Mouse (Mus musculus): ENCODE measurements around the gene Zfhx3. TPM values are rescaled to one million over a fixed set of nuclear protein-coding genes. Genes with fewer than 3 reads are reported as not detected.

Zfhx3 gene
- polyA plus RNA-seq, 1 experiment from 2014 or later, result 1.2 TPM

DNA sequence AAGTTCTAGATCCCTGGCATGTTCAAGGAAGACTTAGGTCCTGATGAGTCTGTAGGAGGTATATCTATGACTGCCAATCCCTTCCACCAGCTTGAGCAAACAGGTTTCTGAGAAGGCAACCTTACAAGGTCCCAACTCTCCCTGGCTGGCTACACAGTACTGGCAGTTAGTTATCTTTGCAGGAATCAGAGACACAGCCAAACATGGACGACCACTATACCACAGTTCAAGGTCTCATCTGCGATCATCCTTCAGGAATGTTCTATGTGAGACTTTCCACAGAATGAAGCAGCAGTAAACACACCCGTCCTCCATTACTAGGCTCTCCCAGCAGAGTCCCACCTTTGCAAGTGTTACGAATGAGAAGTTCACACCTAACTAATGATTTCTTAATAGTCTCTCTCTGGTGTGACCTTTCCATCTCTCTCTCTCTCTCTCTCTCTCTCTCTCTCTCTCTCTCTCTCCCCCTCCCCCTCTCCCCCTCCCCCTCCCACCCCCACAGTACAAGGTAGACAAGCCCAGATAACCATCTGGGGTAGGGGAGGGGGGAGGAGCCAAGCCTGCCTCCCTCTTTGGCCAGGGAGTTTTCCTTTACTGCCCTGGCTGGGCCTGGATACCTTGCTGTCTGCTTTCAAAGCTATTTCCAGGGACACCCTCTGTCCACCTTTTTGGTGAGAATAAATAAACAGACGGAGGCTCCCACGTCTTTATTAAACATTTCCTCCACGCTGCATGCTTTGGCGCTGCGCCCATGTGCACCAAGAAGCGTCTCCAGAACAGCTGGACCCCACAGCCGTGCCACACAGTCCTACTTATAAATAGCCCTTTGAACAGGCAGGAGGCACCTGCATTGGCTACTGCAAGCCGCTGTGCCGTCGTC lies 748.4 kb downstream of the Zfhx3 start:
- Histone ChIP-seq H3K4me1 (ENCODE audit: control insufficient read depth, low read depth, low read length) (peaks cover 5% of the 10 kb centered on the region), H3K36me3 (ENCODE audit: control insufficient read depth, insufficient read depth) (no peaks in the 10 kb centered on the region), H3K4me2 (ENCODE audit: low read depth, low read length) (peak overlapping the region; percentile 49), H3K27me3 (ENCODE audit: control insufficient read depth, insufficient read depth, low read depth, low read length) (peaks cover 16% of the 10 kb centered on the region), H3K27ac (ENCODE audit: low read length) (no peak overlapping the region), H3K9me3 (replicated peaks; ENCODE audit: control insufficient read depth, low read length) (no peaks in the 10 kb centered on the region), H3K9ac (ENCODE audit: low read depth, low read length) (no peak overlapping the region), H3K4me3 (ENCODE audit: low read depth, low read length) (no peak overlapping the region)
- WGBS (ENCODE audit: insufficient replicate concordance), result 23% methylated on average over 14 of the region's 14 CpGs
- ATAC-seq (ENCODE audit: low read depth), result no peak

DNA sequence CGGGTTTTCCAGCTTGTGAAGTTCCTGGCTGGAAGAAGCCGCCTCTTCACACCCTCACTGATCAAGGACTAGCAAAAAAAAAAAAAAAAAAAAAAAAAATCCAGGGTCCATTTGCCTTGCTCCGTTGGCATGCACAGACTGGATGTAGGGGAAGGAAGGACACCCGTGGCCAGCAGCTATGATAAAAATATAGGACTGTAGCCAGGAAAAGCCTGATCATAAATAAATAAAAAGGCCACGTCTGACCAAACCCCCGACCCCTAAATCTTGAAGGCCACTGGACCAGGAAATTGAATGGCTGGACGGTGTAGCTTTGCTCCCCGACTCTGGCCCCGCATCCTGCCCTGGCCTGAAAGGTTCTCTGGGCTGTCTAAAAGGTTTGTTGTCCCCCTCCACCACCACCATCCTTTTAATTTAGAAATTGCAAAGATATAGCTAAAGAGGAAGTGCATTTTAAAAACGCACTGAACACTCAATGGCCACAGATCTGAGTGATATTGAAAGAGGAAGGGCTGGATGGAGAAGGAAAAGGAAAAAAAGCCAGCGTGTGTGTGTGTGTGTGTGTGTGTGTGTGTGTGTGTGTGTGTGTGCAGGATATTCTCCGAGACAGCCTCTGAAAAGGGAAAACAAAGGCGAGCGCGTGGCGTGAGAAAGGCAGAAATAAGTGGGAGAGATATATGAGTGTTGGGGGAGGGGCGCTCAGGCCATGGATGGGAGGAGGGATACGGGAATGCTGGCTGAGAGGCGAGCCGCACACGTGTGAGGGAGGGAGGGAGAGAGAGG lies 749.2 kb downstream of the Zfhx3 start:
- H3K9ac ChIP-seq (ENCODE audit: low read depth, low read length), result no peak overlapping the region
- peak overlapping the region; percentile 49 for H3K4me2 ChIP-seq (ENCODE audit: low read depth, low read length)
- peak overlapping the region; percentile 22 for H3K4me3 ChIP-seq (ENCODE audit: low read depth, low read length)
- peaks cover 8% of the 10 kb centered on the region for H3K4me1 ChIP-seq (ENCODE audit: control insufficient read depth, low read depth, low read length)
- H3K27ac ChIP-seq (ENCODE audit: low read length), result no peak overlapping the region
- ATAC-seq (ENCODE audit: low read depth), result peak; percentile 33
- whole genome bisulfite sequencing (ENCODE audit: insufficient replicate concordance), result 3% methylated on average over 21 of the region's 21 CpGs
- no peaks in the 10 kb centered on the region for H3K9me3 ChIP-seq (replicated peaks; ENCODE audit: control insufficient read depth, low read length)
- no peaks in the 10 kb centered on the region for H3K36me3 ChIP-seq (ENCODE audit: control insufficient read depth, insufficient read depth)
- H3K27me3 ChIP-seq (ENCODE audit: control insufficient read depth, insufficient read depth, low read depth, low read length), result peaks cover 25% of the 10 kb centered on the region

DNA sequence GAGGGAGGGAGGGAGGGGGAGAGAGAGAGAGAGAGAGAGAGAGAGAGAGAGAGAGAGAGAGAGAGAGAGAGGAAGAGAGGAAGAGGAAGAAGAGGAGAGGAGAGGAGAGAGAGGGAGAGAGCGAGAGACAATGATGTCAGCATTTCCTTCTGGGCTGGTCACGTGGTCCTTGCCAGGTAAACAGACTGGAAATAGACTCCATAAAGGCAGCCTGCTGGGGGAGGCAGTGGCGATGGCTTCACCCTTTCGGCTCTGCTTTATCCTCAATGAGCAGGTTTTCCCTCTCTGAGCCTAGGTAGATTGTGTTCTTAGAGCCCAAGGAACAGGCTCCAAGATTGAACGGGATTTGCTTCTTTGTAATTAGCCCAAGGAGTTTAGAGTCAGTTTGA lies 749.8 kb downstream of the Zfhx3 start:
- no peaks in the 10 kb centered on the region for H3K36me3 ChIP-seq (ENCODE audit: control insufficient read depth, insufficient read depth)
- H3K9ac ChIP-seq (ENCODE audit: low read depth, low read length), result no peak overlapping the region
- H3K9me3 ChIP-seq (replicated peaks; ENCODE audit: control insufficient read depth, low read length), result no peaks in the 10 kb centered on the region
- peaks cover 8% of the 10 kb centered on the region for H3K4me1 ChIP-seq (ENCODE audit: control insufficient read depth, low read depth, low read length)
- WGBS (ENCODE audit: insufficient replicate concordance), result 4% methylated on average over 5 of the region's 5 CpGs
- H3K27me3 ChIP-seq (ENCODE audit: control insufficient read depth, insufficient read depth, low read depth, low read length), result peaks cover 30% of the 10 kb centered on the region
- peak overlapping the region; percentile 22 for H3K4me3 ChIP-seq (ENCODE audit: low read depth, low read length)
- H3K4me2 ChIP-seq (ENCODE audit: low read depth, low read length), result peak overlapping the region; percentile 49
- H3K27ac ChIP-seq (ENCODE audit: low read length), result no peak overlapping the region
- ATAC-seq (ENCODE audit: low read depth), result peak; percentile 46

DNA sequence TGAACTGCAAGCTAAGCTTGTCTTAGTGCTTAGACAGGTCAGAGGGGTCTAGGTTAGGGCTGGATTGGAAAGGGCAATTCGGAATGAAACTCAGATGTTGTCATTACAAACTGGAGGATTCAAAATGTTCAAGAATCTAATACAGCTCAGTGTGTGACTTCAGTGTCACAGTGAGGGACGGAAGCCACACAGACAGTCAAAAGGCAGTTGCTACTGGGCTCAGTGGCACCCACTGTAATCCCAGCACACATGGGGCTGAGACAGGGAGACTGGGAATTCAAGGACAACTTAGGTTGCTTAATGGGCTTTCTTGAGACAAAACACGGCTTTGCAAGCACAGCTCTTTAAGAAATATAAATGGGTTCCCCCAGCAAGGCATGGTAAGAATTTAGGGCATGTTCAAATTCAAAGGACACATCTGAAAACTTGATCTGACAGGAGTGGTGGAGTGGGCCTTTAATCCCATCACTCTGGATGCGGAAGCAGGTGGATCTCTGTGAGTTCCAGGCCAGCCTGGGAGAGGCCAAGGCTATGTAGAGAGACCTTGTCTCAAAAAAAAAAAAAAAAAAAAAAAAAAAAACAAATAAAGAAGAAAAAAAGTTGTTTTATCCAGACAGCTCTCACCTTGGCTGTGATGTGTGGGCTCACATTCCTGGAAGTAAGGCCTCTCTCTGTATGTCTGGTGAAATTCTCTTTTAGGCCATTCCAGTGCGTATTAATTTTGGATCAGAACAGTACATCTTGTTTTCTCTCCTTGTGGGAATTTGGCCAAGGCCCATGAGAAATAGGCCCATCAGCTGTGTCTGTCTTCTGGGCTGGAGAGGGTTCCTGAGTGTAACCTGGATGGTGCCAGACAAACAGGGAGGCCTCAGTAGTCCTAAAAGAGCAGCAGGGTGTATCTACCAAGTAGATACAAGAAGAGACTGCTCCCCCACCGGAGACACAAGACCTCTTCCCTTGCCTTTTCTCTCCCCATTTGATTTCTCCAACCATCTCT lies 750.5 kb downstream of the Zfhx3 start:
- Histone ChIP-seq H3K27me3 (ENCODE audit: control insufficient read depth, insufficient read depth, low read depth, low read length) (peaks cover 38% of the 10 kb centered on the region), H3K36me3 (ENCODE audit: control insufficient read depth, insufficient read depth) (no peaks in the 10 kb centered on the region), H3K27ac (ENCODE audit: low read length) (no peak overlapping the region), H3K4me3 (ENCODE audit: low read depth, low read length) (no peak overlapping the region), H3K9ac (ENCODE audit: low read depth, low read length) (no peak overlapping the region), H3K4me2 (ENCODE audit: low read depth, low read length) (peak overlapping the region; percentile 49), H3K4me1 (ENCODE audit: control insufficient read depth, low read depth, low read length) (peaks cover 8% of the 10 kb centered on the region), H3K9me3 (replicated peaks; ENCODE audit: control insufficient read depth, low read length) (no peaks in the 10 kb centered on the region)
- whole genome bisulfite sequencing (ENCODE audit: insufficient replicate concordance), result 61% methylated on average over 6 of the region's 6 CpGs
- no peak for ATAC-seq (ENCODE audit: low read depth)

DNA sequence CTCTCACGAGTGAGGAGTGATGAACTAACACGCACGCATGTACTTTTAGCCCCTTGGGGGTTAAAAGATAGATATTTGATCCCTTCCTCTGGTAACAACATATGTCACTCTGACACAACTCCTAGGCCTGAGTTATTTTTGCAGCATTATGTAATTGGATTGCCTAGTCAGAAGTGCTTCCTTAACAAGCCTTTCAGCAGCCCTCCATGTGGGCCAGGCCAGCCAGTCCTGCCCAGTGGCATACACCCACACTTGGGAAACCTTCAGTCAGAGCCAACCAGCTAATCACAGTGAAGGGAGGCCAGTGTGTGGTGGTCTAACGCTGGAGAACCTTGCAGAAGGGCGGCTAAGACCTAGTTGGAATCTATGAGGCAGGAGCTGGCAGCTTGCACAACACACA lies 751.4 kb downstream of the Zfhx3 start:
- no peak for ATAC-seq (ENCODE audit: low read depth)
- peaks cover 45% of the 10 kb centered on the region for H3K27me3 ChIP-seq (ENCODE audit: control insufficient read depth, insufficient read depth, low read depth, low read length)
- 57% methylated on average over 5 of the region's 5 CpGs for WGBS (ENCODE audit: insufficient replicate concordance)

DNA sequence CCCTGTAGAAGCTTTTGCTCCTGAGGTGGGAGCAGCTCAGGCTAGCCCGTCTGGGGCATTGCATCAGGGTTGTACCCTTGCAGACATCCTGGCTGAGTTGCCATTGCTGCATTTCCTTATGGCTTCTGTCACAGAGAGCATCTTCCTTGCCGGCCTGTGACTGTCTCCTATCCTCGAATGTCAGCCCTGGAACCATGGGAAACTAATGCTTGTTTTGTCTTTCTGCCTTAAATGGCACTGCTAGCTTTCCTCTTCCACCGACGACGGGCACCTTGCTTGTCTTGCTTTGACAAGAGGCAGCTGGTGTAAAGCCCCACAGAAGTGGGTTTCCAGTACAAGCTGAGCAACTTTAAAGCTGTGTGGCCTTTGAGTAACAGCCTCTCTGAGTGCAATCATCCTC lies 752.1 kb downstream of the Zfhx3 start:
- Histone ChIP-seq H3K4me2 (ENCODE audit: low read depth, low read length) (no peak overlapping the region), H3K4me3 (ENCODE audit: low read depth, low read length) (no peak overlapping the region)

More for the DNA sequence above, 751.4 kb downstream of the Zfhx3 start:
- Histone ChIP-seq H3K27ac (ENCODE audit: low read length) (no peak overlapping the region), H3K9ac (ENCODE audit: low read depth, low read length) (no peak overlapping the region), H3K4me2 (ENCODE audit: low read depth, low read length) (no peak overlapping the region), H3K4me1 (ENCODE audit: control insufficient read depth, low read depth, low read length) (peaks cover 8% of the 10 kb centered on the region), H3K4me3 (ENCODE audit: low read depth, low read length) (no peak overlapping the region), H3K36me3 (ENCODE audit: control insufficient read depth, insufficient read depth) (no peaks in the 10 kb centered on the region), H3K9me3 (replicated peaks; ENCODE audit: control insufficient read depth, low read length) (no peaks in the 10 kb centered on the region)

DNA sequence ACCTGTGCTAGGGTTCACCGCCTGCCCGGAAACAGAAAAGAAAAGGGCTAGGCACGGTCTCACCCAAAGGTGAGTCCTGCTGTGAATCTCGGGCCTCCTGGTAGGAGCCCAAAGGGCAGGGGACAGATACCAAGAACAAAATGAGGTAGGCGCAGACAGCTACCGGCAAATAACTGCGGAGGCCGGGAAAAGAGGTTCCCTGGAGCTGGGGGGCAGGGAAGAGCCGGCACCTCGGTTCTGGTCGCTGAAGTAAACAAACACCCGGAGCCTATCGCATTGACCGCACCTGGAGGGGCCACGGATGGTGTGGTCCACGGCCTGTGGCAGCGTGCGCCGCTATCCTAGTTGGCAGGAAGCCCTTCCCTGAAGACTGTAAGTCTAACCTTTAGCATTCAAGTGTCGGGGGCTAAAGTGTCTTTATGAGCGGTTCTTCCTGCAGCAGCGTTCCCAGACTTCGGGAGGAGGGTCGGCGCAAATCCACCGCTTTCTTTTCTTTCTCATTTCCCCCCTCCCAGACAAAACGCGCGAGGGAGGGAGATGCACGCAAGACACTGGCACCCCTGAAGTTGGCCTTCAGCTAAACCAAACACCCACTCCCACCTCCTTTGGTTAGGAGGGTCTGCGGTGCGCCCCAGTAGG lies 752.9 kb downstream of the Zfhx3 start:
- peaks cover 60% of the 10 kb centered on the region for H3K27me3 ChIP-seq (ENCODE audit: control insufficient read depth, insufficient read depth, low read depth, low read length)
- no peak overlapping the region for H3K9ac ChIP-seq (ENCODE audit: low read depth, low read length)
- no peak for ATAC-seq (ENCODE audit: low read depth)
- H3K4me3 ChIP-seq (ENCODE audit: low read depth, low read length), result peak overlapping the region; percentile 25
- no peaks in the 10 kb centered on the region for H3K9me3 ChIP-seq (replicated peaks; ENCODE audit: control insufficient read depth, low read length)
- H3K4me1 ChIP-seq (ENCODE audit: control insufficient read depth, low read depth, low read length), result peaks cover 8% of the 10 kb centered on the region
- no peak overlapping the region for H3K27ac ChIP-seq (ENCODE audit: low read length)
- no peaks in the 10 kb centered on the region for H3K36me3 ChIP-seq (ENCODE audit: control insufficient read depth, insufficient read depth)
- peak overlapping the region; percentile 38 for H3K4me2 ChIP-seq (ENCODE audit: low read depth, low read length)
- WGBS (ENCODE audit: insufficient replicate concordance), result 12% methylated on average over 32 of the region's 32 CpGs

More for the DNA sequence above, 752.1 kb downstream of the Zfhx3 start:
- Histone ChIP-seq H3K27me3 (ENCODE audit: control insufficient read depth, insufficient read depth, low read depth, low read length) (peaks cover 52% of the 10 kb centered on the region), H3K27ac (ENCODE audit: low read length) (no peak overlapping the region), H3K4me1 (ENCODE audit: control insufficient read depth, low read depth, low read length) (peaks cover 8% of the 10 kb centered on the region), H3K9ac (ENCODE audit: low read depth, low read length) (no peak overlapping the region), H3K36me3 (ENCODE audit: control insufficient read depth, insufficient read depth) (no peaks in the 10 kb centered on the region), H3K9me3 (replicated peaks; ENCODE audit: control insufficient read depth, low read length) (no peaks in the 10 kb centered on the region)
- no peak for ATAC-seq (ENCODE audit: low read depth)
- WGBS (ENCODE audit: insufficient replicate concordance), result 40% methylated on average over 6 of the region's 6 CpGs

DNA sequence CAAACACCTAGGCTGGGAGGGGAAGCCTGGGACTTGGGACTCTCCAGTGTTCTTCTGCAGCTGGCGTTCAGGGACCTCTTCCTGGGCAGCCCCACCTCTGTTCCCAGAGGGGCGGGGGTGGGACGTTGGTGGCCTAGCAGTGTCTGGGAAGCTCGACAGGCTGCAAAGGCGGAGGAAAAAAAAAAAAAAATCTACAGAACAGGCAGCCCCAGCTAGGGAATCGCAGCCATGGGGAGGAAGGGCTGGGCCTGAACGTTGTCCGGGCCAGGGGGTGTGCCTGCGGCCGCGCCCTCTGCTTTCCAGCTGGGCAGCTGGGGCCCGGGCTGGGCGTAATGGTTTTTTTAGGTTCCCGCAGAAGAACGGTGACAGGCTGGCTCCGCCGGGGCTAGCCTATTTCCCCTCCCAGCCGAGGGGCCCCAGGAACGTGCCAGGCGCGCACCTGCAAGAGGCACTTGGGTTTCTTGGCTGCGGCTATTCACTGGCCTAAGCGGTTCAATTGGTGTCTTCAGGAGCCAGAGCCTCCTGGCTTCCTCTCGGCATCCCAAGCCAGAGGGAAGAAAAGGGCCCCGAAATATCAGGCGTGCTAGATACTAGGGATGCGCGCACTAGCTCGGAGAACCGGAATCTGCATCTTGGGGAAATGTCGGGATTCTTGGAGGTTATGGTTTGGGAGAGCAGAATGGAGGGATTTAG lies 753.6 kb downstream of the Zfhx3 start:
- H3K27me3 ChIP-seq (ENCODE audit: control insufficient read depth, insufficient read depth, low read depth, low read length), result peaks cover 64% of the 10 kb centered on the region
- no peaks in the 10 kb centered on the region for H3K9me3 ChIP-seq (replicated peaks; ENCODE audit: control insufficient read depth, low read length)
- H3K4me3 ChIP-seq (ENCODE audit: low read depth, low read length), result peak overlapping the region; percentile 25
- WGBS (ENCODE audit: insufficient replicate concordance), result under 1% methylated on average over 31 of the region's 31 CpGs
- H3K4me1 ChIP-seq (ENCODE audit: control insufficient read depth, low read depth, low read length), result peaks cover 8% of the 10 kb centered on the region
- H3K9ac ChIP-seq (ENCODE audit: low read depth, low read length), result no peak overlapping the region
- H3K36me3 ChIP-seq (ENCODE audit: control insufficient read depth, insufficient read depth), result no peaks in the 10 kb centered on the region
- no peak overlapping the region for H3K27ac ChIP-seq (ENCODE audit: low read length)
- peak overlapping the region; percentile 38 for H3K4me2 ChIP-seq (ENCODE audit: low read depth, low read length)
- no peak for ATAC-seq (ENCODE audit: low read depth)
